Mouse (Mus musculus): ENCODE results near the gene Lsp1. TPM values are rescaled to one million over a fixed set of nuclear protein-coding genes. Genes with fewer than 3 reads are reported as not detected.
A peak's percentile ranks its signal among the peaks of the same experiment; 100 is the strongest.

Lsp1 gene
- polyA plus RNA-seq, 2 experiments from 2014 or later = 1,098 to 1,582 TPM

DNA sequence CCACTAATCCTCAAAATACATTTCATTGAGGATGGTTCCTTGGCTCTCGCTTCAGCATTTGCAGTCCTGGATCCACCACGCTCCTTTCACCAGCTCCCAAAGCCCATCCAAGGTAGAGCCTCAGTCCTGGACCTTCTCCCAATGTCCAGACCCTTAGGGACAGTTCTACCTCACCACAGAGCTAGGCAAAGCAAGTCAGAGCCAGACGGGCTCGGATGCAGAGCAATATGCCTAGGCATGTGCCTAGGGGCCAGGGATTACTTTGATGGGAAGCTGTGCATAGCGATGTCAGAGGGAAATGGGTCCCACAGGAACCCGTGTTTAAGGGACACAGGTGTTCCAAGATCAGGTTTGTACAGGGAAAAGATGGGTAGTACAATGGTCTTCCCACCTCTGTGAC, 15.3 kb upstream of the Lsp1 start:
- no peak for ATAC-seq

GRCm38 (mm10) chr7:142446264-142446663, 14.3 kb upstream of the Lsp1 start:
- no peak for ATAC-seq

DNA sequence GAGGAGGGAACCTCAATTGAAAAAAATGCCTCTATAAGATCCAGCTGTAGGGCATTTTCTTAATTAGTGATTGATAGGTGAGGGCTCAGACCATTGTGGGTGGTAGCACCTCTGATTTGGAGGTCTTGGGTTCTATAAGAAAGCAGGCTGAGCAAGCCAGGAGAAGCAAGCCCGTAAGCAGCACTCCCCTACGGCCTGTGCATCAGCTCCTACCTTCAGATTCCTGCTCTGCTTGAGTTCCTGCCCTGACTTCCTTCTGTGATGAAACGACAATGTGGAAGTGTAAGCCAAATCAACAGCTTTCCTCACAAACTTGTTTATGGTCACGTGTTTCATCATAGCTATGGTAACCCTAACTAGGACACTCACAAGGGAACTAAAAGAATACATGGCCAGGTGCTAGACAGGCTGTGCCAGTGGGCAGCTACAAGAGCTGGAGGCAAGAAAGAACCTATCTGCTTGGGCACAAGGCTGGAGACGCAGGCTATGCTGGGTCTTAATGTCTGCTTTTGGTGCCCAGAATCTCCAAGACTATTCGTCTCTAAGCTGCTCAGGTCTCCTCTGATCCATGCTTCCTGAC, 11.5 kb upstream of the Lsp1 start:
- no peak for ATAC-seq

GRCm38 (mm10) chr7:142454706-142455105, 5.9 kb upstream of the Lsp1 start:
- ATAC-seq = no peak

DNA sequence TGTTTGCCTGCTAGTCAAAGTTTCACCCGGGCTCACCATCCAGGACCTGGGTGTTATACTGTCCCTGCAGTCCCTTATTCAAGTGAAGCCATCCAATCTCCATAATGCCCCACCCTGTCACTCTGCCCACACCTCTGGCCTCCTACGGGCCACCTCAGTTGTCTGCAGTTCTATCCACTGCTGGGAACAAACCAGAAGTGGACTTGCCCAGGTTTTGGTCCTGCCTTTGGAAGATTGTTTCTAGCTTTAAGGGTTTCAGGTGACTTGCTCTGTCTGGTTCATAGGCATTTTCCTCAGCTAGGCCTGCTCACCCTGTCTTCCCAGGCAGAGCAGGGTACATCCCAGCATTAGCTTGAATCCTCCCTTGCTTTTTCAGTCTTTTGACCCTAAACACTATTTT, 5.4 kb upstream of the Lsp1 start:
- no peak for ATAC-seq

GRCm38 (mm10) chr7:142456806-142457205, 3.8 kb upstream of the Lsp1 start:
- no peak for ATAC-seq

DNA sequence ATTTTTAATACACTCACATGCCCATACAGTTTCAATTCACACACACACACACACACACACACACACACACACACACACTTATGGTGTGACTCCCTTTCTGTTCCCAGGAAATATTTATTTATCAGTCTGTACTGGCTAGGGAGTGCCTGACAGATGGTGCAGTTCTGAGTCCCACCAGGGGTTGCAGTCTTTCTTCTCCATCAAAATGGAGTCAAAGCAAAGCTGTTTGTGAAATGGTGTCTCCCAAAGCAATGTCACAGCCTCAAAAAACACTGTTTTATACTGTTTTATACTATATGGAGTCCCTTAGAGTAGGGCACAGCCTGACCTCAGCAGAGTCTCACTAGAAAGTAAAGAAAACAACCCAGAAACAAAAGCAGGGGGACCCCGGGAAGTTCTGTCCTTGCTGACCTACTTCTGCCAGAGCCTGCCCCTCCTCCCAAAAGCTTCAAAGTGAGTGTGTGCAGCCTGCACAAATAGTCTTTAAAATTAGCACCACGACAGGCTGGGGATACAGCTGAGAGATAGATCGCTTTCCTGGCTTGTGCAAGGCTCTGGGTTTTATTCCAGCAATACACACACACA, 3.3 kb upstream of the Lsp1 start:
- no peak for ATAC-seq

DNA sequence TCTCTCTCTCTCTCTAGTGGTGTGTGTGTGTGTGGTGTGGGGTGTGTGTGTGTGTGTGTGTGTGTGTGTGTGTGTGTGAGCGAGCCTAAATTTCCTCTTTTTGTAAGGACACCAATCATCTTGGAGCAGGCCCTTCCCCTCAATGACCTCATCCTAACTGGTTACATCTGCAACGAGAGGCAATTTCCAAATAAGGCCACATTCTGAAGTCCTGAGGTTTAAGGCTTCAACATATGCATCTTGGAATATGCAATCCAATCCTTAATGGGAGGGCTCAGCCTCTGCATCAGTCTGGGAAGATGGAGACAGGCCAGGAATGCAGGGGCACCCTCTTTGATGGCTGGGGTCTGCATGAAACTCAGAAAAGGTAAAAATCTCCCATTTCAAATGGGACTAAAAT, 2.6 kb upstream of the Lsp1 start:
- ATAC-seq = no peak

- no peak for ATAC-seq
Observed at GRCm38 (mm10) chr7:142458676-142459298, 1.8 kb upstream of the Lsp1 start.

DNA sequence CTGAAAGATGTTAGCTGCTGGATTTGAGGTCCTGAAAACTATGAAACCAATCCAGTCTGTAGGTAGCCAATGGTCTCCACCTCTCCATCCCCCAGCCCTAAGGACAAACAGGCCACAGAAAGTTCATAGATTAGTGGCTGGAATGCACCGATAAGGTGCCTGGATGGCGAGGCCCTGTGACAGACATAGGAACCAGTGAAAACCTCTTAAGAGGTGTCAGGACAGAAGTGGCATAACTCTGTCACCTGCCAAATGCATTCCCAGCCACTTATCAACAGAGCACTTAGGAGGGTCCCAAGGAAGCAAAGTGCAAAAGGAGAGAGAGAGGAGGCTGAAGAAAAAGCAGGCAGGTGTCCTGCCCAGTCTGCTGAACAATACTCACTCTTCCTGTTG, 1.3 kb upstream of the Lsp1 start:
- ATAC-seq = no peak

DNA sequence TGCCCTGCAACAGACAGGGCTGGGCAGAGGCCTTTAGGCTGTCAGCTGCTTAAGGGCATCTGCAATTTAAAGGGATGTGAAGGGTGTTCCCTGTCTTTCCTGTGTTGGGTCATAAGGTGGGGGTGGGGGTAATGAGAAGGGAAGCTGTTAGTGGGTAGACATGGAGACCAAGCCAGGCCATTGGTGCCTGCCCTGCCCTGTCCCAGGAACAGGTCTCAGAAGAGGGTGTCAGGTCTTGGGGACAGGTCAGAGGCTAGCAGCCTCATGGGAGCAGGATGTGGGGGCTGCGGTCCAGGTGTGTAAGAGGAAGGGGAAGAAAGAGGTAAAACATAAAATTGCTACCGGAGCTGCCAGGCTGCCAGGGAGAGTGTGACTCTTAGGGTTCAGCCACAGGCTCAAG, 837 bp downstream of the Lsp1 start:
- ATAC-seq = peak; percentile 37

DNA sequence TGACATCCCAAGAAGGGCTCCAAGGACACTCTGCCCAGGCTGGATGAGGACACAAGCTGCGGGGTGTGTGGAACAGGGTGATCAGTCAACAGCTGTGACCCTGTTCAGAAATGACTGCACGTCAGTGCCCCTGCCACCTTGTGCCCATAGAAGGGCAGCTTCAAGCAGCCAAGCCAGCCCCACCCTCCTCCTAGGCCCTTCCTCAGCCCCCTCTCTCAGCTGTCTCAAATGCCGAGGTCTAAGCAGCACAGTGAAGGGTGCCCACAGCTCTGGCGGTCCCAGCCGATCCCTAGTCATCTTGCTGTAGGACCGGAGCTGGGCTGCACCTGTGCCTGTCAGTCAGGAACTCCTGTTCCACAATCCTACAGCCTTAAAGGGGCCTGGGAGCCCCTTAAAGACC, 1.6 kb downstream of the Lsp1 start:
- ATAC-seq = peak; percentile 18

- peak; percentile 42 for ATAC-seq
Observed at GRCm38 (mm10) chr7:142462594-142463078, 2.0 kb downstream of the Lsp1 start.

DNA sequence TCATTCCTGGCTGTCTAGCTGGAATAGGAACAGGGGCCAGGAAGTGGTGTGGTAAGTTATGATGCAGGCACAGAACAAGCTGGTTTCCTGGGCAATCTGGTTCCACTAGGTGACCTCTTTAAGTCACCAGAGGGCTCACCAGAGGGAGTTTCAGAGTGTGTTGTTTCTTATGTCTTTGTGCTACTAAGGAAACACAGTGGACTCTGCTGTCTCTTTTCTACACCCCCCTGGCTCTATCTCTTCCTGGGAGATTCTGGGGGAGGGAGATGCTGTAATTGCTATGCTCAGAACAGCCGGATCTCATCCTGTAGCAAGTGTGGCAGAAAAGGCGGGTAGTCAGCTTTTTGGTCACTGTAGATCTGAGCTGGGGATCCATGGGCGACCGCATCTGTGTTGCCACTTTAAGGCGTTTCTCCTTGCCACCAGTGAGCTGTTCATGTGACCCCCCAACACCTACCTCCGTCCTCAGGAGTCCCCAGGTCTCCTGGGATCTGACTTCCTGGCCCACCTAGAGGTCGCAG, 9.6 kb downstream of the Lsp1 start:
- ATAC-seq = no peak

DNA sequence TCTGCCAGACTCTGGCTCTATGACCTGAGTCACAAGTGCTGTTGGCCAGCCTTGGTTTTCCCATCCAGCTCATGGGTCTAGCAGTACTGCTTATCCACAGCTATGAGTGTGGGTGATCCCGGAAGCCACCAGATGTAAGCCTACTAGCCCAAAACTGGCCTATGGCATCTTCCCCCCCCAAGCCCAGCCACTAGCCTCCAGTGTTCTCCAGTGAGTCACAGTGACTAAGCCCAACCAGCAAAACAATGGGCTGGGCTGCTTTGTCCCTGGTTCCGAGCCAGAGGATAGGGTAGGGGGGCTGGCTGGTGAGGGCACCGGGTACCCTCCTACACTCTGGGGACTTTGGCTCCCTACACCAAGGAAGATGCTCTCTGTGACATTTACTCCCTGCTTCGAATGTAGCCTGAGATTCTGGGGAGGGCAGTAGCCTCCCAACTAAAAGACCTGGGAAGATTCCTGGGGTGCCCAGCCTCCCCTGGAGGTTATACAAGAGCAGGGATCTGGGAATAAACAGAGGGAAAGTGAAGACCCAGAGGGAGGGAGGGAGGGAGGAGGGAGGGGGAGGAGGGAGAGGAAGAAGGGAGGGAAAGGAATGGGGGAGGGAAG, 10.3 kb downstream of the Lsp1 start:
- no peak for ATAC-seq

DNA sequence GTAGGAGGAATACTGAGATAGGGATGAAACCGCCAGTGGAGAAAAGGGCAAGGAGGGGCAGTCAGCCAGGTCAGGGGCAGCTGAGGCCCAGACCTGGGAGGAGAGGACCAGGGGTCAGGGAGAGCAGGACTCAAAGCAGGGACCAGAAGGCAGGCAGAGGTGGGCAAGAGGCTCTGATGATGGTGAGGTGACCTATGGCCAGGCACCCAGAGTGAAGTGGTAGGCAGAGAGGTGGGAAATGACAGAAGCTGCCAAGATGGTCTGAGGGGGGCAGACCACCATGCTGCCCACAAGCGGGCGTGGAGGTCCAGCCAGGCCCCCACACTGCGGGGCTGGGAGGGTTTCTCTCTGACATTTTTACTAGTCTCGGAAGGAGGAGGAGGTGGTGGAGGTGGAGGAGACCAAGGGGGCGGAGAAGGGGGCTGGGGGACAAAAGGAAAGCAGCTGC, 10.8 kb downstream of the Lsp1 start:
- ATAC-seq = no peak

- no peak for ATAC-seq
Observed at GRCm38 (mm10) chr7:142471884-142472570, 11.4 kb downstream of the Lsp1 start.

DNA sequence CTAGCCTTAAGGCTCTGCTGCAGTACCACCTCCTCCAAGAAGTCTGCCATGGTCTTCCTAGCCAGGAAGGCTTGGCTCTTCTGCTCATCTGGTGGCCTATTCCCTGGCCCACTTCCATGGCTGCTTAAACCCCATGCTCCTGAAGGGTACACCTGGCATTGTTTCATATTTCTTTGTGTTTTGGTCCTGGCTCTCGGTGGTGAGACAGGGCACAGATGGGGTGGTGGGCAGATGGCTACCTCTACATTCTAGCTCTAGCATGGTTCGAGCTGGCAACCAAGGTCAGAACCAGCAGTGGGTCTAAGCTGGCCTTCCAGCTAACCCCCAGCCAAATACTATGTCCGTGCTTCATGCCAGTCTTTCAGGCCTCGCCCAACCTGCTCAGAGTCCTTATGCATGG, 12.3 kb downstream of the Lsp1 start:
- ATAC-seq = no peak

GRCm38 (mm10) chr7:142473476-142473875, 12.9 kb downstream of the Lsp1 start:
- ATAC-seq = no peak

GRCm38 (mm10) chr7:142474799-142475198, 14.2 kb downstream of the Lsp1 start:
- no peak for ATAC-seq

DNA sequence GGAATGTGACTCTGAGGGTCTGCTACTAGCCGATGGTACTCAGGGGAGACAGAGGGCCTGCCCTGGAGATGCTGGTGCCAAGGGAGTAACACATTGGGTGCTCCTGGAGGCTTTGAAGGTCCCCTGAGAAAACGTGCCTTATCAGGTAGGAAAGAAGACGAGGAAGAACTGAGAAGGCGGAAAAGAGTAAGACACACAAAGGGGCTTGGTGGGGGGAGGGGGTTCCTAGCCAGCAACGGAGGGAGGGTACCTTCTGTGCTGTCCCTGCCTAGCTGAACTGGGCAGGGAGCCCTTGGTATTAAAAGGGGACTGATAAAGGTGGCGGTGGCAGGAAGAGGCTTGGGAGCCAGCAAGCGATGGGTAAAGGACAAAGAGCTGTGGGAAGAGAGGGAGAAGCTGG, 15.0 kb downstream of the Lsp1 start:
- ATAC-seq = no peak

DNA sequence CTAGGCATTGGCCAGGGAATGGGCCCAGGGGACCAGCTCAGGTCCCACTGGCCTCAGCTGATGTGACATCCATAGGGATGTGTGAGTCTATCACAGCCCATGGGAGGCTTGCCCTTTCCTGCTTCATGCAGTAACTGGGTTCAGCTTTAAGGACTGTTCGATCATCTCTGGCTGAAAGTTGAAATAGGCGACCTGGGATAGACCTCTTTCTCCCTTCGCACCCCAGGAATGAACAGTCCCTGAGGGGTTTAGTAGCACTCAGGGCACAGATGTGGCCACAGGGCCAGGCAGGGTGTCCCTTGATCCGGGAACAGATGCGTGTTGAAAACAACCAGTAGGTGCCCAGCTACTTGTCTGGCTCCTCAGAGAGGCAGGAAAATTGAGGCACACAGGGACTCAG, 15.7 kb downstream of the Lsp1 start:
- ATAC-seq = no peak

Measured in CD4-positive, CD25-positive, alpha-beta regulatory T cell, adult 4 months (primary cell).